Mouse (Mus musculus): Measurements from ENCODE around the gene Usp21. TPM values are rescaled to one million over a fixed set of nuclear protein-coding genes. Genes with fewer than 3 reads are reported as not detected.

Gene Usp21
- polyA plus RNA-seq, 1 experiment from 2014 or later, result 114 TPM

DNA sequence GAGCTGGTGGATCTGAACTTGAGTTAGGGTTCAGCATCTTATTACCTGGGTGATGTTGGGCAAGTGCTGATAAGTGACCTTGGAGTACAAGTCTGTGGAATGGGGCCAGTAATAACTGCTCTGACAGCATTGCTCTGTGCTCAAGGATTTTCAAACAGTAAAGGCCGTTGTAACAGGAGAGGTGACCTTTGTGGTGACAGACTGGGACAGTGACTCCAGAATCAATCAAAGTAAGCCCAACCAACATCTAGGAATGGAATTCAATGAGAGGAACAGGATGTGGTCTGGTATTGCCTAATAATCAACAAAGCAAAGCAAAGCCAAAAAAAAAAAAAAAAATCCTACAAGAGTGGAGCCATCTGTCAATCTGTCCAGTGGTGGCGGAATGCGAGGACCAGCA lies 27.5 kb downstream of the Usp21 start:
- Histone ChIP-seq H3K9ac (ENCODE audit: low read length) (no peak overlapping the region), H3K36me3 (ENCODE audit: control insufficient read depth, insufficient read depth, low read length) (0 out of 2 replicates have a peak, but pooled peaks cover 2% of the 10 kb centered on the region), H3K27me3 (ENCODE audit: control insufficient read depth, insufficient read depth, low read length) (no peaks in the 10 kb centered on the region), H3K4me1 (ENCODE audit: control insufficient read depth, insufficient read depth, low read length) (no peaks in the 10 kb centered on the region), H3K4me3 (ENCODE audit: low read depth, low read length) (no peak overlapping the region), H3K27ac (replicated peaks; ENCODE audit: low read depth, low read length) (no peak overlapping the region), H3K9me3 (ENCODE audit: control insufficient read depth, low read length) (no peaks in the 10 kb centered on the region), H3K4me2 (ENCODE audit: low read depth, severe bottlenecking) (no peak overlapping the region)
- 75% methylated on average over 3 of the region's 3 CpGs for WGBS
- ATAC-seq (ENCODE audit: insufficient number of reproducible peaks, low FRiP score, low TSS enrichment, low read depth), result no peak
- DNase-seq (ENCODE audit: low spot score), result no peak

- Histone ChIP-seq H3K36me3 (ENCODE audit: control insufficient read depth, insufficient read depth, low read length) (peaks cover 5% of the 10 kb centered on the region), H3K4me3 (ENCODE audit: low read depth, low read length) (no peak overlapping the region), H3K4me1 (ENCODE audit: control insufficient read depth, insufficient read depth, low read length) (no peaks in the 10 kb centered on the region), H3K27me3 (ENCODE audit: control insufficient read depth, insufficient read depth, low read length) (no peaks in the 10 kb centered on the region), H3K27ac (replicated peaks; ENCODE audit: low read depth, low read length) (no peak overlapping the region), H3K9ac (ENCODE audit: low read length) (no peak overlapping the region), H3K4me2 (ENCODE audit: low read depth, severe bottlenecking) (no peak overlapping the region), H3K9me3 (ENCODE audit: control insufficient read depth, low read length) (no peaks in the 10 kb centered on the region)
- WGBS, result 73% methylated on average over 17 of the region's 17 CpGs
- DNase-seq (ENCODE audit: low spot score) (no peak), ATAC-seq (ENCODE audit: insufficient number of reproducible peaks, low FRiP score, low TSS enrichment, low read depth) (no peak)
Observed at GRCm38 (mm10) chr1:171258921-171259320, 28.9 kb downstream of the Usp21 start.

DNA sequence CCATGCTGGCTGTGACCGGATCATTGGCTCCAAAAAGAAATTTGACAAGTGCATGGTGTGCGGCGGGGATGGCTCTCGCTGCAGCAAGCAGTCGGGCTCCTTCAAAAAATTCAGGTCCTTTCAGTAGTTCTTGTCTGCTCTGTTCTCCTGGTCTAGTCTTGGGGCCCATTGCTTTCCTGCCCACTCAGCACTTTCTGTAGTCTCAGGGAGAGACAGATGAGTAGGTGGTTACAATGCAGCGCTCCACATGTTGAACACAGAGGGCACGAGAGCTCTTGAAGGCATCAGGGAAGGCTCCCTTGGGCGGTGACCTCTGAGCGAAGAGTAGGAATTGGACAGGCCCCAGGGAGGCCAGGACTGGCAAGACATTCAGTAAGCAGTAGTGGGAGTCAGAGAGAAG lies 30.0 kb downstream of the Usp21 start:
- Histone ChIP-seq H3K9me3 (ENCODE audit: control insufficient read depth, low read length) (no peaks in the 10 kb centered on the region), H3K36me3 (ENCODE audit: control insufficient read depth, insufficient read depth, low read length) (peaks cover 5% of the 10 kb centered on the region)
- ATAC-seq (ENCODE audit: insufficient number of reproducible peaks, low FRiP score, low TSS enrichment, low read depth), result no peak

DNA sequence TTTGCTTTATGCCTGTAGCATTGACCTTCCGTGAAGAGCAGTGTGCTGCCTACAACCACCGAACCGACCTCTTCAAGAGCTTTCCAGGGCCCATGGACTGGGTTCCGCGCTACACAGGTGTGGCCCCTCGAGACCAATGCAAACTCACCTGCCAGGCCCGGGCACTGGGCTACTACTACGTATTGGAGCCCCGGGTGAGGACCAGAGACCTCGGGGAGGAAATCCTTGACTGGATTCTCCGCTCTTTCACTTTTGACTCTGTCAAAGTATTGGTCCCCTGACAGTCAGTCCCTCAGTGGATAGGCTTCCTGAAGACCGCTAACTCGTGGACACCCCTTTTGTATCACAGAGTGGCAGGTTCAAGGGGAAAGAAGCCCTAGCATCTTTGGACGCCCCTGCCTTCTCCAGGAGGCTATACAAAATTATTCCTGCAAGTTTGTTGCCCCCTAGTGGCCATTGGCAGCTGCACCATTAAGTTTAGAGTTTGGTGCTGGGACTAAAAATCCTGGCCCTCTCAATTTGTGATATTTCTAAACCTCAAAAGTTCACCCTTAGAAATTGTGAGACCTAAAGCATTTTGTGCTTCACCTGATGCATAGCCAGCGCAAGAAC lies 30.7 kb downstream of the Usp21 start:
- H3K36me3 ChIP-seq (ENCODE audit: control insufficient read depth, insufficient read depth, low read length), result peaks cover 5% of the 10 kb centered on the region
- ATAC-seq (ENCODE audit: insufficient number of reproducible peaks, low FRiP score, low TSS enrichment, low read depth) (no peak), DNase-seq (ENCODE audit: low spot score) (peak; percentile 76)
- H3K27ac ChIP-seq (replicated peaks; ENCODE audit: low read depth, low read length), result no peak overlapping the region
- H3K4me1 ChIP-seq (ENCODE audit: control insufficient read depth, insufficient read depth, low read length), result peaks cover 6% of the 10 kb centered on the region
- no peak overlapping the region for H3K4me2 ChIP-seq (ENCODE audit: low read depth, severe bottlenecking)
- H3K9me3 ChIP-seq (ENCODE audit: control insufficient read depth, low read length), result no peaks in the 10 kb centered on the region
- H3K4me3 ChIP-seq (ENCODE audit: low read depth, low read length), result no peak overlapping the region
- H3K27me3 ChIP-seq (ENCODE audit: control insufficient read depth, insufficient read depth, low read length), result no peaks in the 10 kb centered on the region
- WGBS, result 69% methylated on average over 15 of the region's 15 CpGs
- no peak overlapping the region for H3K9ac ChIP-seq (ENCODE audit: low read length)

More for the DNA sequence above, 30.0 kb downstream of the Usp21 start:
- Histone ChIP-seq H3K27me3 (ENCODE audit: control insufficient read depth, insufficient read depth, low read length) (no peaks in the 10 kb centered on the region), H3K4me1 (ENCODE audit: control insufficient read depth, insufficient read depth, low read length) (0 out of 2 replicates have a peak, but pooled peaks cover under 1% of the 10 kb centered on the region), H3K9ac (ENCODE audit: low read length) (no peak overlapping the region), H3K4me2 (ENCODE audit: low read depth, severe bottlenecking) (no peak overlapping the region), H3K4me3 (ENCODE audit: low read depth, low read length) (no peak overlapping the region), H3K27ac (replicated peaks; ENCODE audit: low read depth, low read length) (no peak overlapping the region)
- no peak for DNase-seq (ENCODE audit: low spot score)
- 89% methylated on average over 9 of the region's 9 CpGs for WGBS

DNA sequence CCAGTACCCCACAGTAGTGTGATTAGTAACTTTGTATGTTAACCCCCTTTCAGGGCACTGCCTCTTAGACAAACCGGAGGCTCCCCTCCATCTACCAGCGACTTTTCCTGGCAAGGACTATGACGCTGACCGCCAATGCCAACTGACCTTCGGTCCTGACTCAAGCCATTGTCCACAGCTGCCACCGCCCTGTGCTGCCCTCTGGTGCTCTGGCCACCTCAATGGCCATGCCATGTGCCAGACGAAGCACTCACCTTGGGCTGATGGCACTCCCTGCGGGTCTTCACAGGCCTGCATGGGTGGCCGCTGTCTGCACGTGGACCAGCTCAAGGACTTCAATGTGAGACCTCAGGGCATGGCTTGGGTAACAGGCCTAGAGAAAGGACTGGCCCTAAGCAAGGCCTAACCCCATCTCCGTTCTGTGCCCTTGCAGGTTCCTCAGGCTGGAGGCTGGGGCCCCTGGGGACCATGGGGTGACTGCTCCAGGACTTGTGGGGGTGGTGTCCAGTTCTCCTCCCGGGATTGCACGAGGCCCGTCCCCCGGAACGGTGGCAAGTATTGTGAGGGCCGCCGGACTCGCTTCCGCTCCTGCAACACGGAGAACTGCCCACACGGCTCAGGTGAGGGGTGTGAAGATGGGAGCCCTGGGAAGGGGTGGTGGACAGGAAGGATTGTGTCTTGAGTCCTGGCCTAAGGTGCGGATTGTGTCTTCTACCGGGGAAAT lies 31.5 kb downstream of the Usp21 start:
- no peak for DNase-seq (ENCODE audit: low spot score)
- Histone ChIP-seq H3K9ac (ENCODE audit: low read length) (no peak overlapping the region), H3K27ac (replicated peaks; ENCODE audit: low read depth, low read length) (no peak overlapping the region), H3K36me3 (ENCODE audit: control insufficient read depth, insufficient read depth, low read length) (peaks cover 5% of the 10 kb centered on the region), H3K4me3 (ENCODE audit: low read depth, low read length) (no peak overlapping the region), H3K4me1 (ENCODE audit: control insufficient read depth, insufficient read depth, low read length) (peaks cover 13% of the 10 kb centered on the region), H3K4me2 (ENCODE audit: low read depth, severe bottlenecking) (no peak overlapping the region), H3K27me3 (ENCODE audit: control insufficient read depth, insufficient read depth, low read length) (no peaks in the 10 kb centered on the region), H3K9me3 (ENCODE audit: control insufficient read depth, low read length) (no peaks in the 10 kb centered on the region)
- 92% methylated on average over 24 of the region's 24 CpGs for WGBS
- ATAC-seq (ENCODE audit: insufficient number of reproducible peaks, low FRiP score, low TSS enrichment, low read depth), result no peak

DNA sequence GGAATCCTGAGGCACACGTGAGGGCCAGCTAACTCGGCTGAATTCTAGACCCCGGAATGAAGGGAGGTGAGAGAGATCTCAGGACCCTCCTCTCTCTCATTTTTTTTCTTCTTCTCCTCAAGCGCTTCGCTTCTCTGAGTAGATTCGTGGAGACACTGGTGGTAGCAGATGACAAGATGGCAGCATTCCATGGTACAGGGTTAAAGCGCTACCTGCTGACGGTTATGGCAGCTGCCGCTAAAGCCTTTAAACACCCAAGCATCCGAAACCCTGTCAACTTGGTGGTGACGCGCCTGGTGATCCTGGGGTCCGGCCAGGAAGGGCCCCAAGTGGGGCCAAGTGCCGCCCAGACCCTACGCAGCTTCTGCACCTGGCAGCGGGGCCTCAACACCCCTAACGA lies 35.4 kb downstream of the Usp21 start:
- peaks cover 3% of the 10 kb centered on the region for H3K36me3 ChIP-seq (ENCODE audit: control insufficient read depth, insufficient read depth, low read length)
- H3K4me3 ChIP-seq (ENCODE audit: low read depth, low read length), result peak overlapping the region; percentile 24; the same call in 1 of the 2 replicates
- H3K4me1 ChIP-seq (ENCODE audit: control insufficient read depth, insufficient read depth, low read length), result peaks cover 29% of the 10 kb centered on the region
- ATAC-seq (ENCODE audit: insufficient number of reproducible peaks, low FRiP score, low TSS enrichment, low read depth) (no peak), DNase-seq (ENCODE audit: low spot score) (peak; percentile 36)
- H3K9me3 ChIP-seq (ENCODE audit: control insufficient read depth, low read length), result no peaks in the 10 kb centered on the region
- H3K27ac ChIP-seq (replicated peaks; ENCODE audit: low read depth, low read length), result peak overlapping the region; percentile 83
- peak overlapping the region; percentile 61 for H3K9ac ChIP-seq (ENCODE audit: low read length)
- peak overlapping the region; percentile 66 for H3K4me2 ChIP-seq (ENCODE audit: low read depth, severe bottlenecking)
- no peaks in the 10 kb centered on the region for H3K27me3 ChIP-seq (ENCODE audit: control insufficient read depth, insufficient read depth, low read length)
- 46% methylated on average over 17 of the region's 17 CpGs for WGBS

DNA sequence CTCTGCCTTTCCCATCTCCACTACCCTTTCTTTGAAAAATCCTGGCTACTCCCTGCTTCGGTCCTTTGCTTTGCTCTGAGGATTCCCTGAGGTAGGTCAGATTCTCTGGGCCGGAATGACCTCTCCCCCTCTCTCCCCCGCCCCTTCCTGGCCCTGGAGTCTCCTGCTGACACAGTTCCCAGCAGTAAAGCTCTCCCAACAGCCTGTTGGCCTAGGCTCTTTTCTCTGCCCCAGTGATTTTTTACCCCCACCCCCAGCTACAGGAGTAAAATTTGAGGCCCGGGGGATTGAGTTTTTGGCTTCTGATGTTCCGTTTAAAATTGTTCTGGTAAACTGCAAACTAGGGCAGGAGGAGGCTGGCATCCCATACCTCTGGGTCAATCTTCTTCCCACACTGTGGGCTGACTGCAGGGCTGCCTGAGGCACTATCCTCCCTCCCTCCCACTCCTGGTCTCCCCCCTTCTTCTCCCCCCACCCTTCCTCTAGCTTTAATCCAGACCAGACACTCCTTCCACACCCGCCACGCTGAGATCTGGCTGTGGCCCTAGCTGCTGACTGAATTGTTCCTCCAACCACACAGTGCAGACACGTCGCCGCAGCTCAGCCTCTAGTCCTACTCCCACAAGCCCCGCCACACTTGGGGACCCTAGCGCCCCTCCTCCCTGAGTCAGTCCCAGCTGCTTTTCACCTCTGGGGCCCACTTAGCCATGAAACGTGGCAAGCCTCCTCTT lies 36.0 kb downstream of the Usp21 start:
- Histone ChIP-seq H3K36me3 (ENCODE audit: control insufficient read depth, insufficient read depth, low read length) (peaks cover 3% of the 10 kb centered on the region), H3K27ac (replicated peaks; ENCODE audit: low read depth, low read length) (peak overlapping the region; percentile 83), H3K4me2 (ENCODE audit: low read depth, severe bottlenecking) (peak overlapping the region; percentile 66), H3K9ac (ENCODE audit: low read length) (peak overlapping the region; percentile 61), H3K4me1 (ENCODE audit: control insufficient read depth, insufficient read depth, low read length) (peaks cover 29% of the 10 kb centered on the region), H3K27me3 (ENCODE audit: control insufficient read depth, insufficient read depth, low read length) (no peaks in the 10 kb centered on the region), H3K4me3 (ENCODE audit: low read depth, low read length) (peak overlapping the region; percentile 24), H3K9me3 (ENCODE audit: control insufficient read depth, low read length) (no peaks in the 10 kb centered on the region)
- DNase-seq (ENCODE audit: low spot score) (peak; percentile 63), ATAC-seq (ENCODE audit: insufficient number of reproducible peaks, low FRiP score, low TSS enrichment, low read depth) (peak; percentile 36)
- 2% methylated on average over 13 of the region's 13 CpGs for WGBS

All from limb, embryonic 11.5 days (tissue).